Mouse (Mus musculus) heart, adult 2 months (tissue): ENCODE results near the gene Ten1.

ENCODE experiments used
- CTCF ChIP-seq: fragments of 200-600 bp; IDR thresholded peaks from 2 replicates; pipeline ENCODE4 v1.8.1; 2022; ENCODE audit warnings: antibody characterized with exemption, mild to moderate bottlenecking, moderate library complexity
- POLR2A ChIP-seq: fragments of 200-500 bp; IDR thresholded peaks from 2 replicates; pipeline ENCODE4 v1.6.1; 2011; ENCODE audit warnings: mild to moderate bottlenecking, low read depth, low read length, control low read depth; ENCODE audit not compliant: insufficient read depth

DNA sequence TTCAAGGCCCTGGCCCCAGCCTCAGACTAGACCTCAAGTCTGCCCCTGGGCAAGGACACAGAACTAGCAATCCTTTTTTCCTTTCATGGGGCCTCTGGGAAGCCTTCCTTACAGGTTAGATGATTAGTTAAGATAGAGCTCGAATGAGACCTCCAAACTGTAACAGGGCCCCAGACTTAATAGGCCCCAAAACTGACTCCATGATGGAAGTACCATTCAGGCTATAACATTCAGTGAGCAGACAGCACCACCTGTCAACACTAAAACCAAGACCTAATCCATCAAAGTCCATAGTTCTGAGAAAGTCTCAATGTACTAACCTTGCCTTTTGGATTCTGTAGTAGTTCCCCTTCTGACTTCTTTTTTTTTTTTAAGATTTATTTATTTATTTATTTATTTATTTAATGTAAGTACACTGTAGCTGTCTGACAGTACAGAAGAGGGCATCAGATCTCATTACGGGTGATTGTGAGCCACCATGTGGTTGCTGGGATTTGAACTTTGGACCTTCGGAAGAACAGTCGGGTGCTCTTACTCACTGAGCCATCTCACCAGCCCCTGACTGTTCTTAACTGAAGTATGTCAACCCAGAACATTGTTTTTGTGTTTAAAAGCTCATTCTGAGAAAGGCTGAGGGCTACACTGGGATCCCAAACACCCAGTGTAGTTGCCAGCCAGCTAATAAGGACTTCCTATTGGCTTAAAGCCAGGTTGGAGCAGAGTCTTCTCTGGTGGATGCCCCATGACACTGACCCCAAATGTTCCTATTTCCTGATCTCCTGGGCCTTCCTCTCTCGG lies 28.5 kb upstream of the Ten1 start:
- no peak for TF ChIP-seq POLR2A
- no peak for TF ChIP-seq CTCF
